Mouse (Mus musculus): Measurements from ENCODE around the gene Irf2bp2.

The Irf2bp2 gene

GRCm38 (mm10) chr8:126593889-126594480 is at the start of gene Irf2bp2:
Irf2bp2 (minus strand) TSS chr8:126593986.
- DNase-seq (ENCODE audit: extremely low spot score): peak; percentile 91

- no peak for DNase-seq (ENCODE audit: extremely low spot score)
Measured at GRCm38 (mm10) chr8:126642665-126643064, 48.9 kb upstream of the Irf2bp2 start.

DNA sequence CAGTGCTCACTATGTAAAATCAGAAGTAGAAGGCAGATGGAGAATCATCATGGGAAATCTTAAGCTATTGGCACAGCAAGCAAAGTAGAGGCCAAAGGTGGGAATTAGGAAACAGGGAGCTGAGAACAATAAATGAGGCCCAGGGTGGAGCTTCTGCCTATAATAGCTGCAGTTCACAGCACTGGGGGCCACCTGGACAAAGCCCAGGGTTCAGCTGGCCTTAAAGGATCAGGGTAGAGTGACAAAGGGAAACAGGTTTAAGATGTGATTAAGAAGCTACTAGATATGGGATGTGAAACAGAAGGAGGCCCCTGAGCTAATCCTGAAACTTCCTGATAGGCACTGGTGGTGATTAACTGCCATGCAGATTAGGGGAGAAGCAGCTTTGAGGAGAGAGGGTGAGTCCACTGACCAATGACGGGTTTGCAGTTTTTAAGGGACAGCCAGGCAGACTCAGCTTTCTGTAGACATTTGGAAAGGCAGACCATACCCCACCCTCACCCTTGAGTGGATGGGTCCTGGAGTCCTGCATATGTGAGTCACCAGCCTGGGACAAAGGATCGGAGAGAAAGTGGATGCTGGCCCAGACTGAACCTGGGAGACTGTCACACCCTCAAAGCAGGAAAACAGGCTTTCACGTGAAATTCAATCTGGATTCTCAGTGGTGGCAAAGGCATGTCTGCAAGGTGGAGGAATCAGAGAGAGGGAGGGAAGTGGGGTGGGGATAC is 47.9 kb upstream of the Irf2bp2 start:
- no peak for DNase-seq (ENCODE audit: extremely low spot score)

- no peak for DNase-seq (ENCODE audit: extremely low spot score)
Measured at GRCm38 (mm10) chr8:126639161-126639560, 45.4 kb upstream of the Irf2bp2 start.

GRCm38 (mm10) chr8:126638027-126638426 is 44.2 kb upstream of the Irf2bp2 start:
- no peak for DNase-seq (ENCODE audit: extremely low spot score)

DNA sequence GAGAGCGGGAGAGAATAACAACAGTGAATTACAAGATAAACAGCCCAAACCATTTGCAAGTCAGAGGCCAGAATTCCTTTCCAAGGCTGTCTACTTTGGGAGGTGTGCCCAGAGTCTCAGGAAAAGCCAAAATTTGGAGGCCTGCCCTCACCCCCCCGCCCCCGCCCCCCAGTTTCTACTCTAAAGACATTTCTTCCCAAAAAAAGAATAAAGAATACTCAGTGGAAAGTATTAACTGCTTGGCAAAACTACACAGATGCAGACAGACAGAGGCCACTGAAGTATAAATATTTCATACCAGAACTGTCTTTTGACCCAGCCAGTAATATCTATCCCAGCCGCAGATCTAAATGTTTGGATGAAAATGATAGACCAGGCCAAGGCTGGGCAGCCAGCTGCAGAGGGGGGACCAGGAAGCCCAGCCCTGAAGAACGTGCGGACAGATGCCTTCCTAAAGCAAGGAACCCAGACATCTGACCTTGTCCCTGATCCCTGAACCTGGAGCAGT is 40.8 kb upstream of the Irf2bp2 start:
- DNase-seq (ENCODE audit: extremely low spot score): no peak

GRCm38 (mm10) chr8:126628616-126629015 is 34.8 kb upstream of the Irf2bp2 start:
- DNase-seq (ENCODE audit: extremely low spot score): no peak

DNA sequence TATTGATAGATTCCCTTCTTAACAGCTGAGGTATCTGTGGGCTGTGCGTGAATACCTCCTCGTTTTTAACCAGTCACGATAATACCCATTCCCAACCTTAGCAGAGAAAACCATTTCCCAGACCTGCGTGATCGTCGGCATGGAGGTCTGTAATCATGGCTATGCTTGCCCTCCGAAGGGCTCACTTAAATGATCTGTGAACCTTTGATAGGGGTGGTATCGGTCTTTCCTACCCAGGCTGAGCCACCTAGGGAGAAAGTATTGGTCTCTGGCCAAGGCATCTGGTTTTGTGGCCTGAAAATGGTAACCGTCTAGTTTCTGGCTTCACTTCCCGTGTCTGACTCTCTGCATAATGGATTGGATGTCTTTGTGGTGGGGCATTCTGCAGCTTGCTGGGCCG is 32.6 kb upstream of the Irf2bp2 start:
- no peak for DNase-seq (ENCODE audit: extremely low spot score)

GRCm38 (mm10) chr8:126622111-126622795 is 28.5 kb upstream of the Irf2bp2 start:
- DNase-seq (ENCODE audit: extremely low spot score): no peak

GRCm38 (mm10) chr8:126620721-126621120 is 26.9 kb upstream of the Irf2bp2 start:
- no peak for DNase-seq (ENCODE audit: extremely low spot score)

- no peak for DNase-seq (ENCODE audit: extremely low spot score)
Measured at GRCm38 (mm10) chr8:126619487-126619886, 25.7 kb upstream of the Irf2bp2 start.

DNA sequence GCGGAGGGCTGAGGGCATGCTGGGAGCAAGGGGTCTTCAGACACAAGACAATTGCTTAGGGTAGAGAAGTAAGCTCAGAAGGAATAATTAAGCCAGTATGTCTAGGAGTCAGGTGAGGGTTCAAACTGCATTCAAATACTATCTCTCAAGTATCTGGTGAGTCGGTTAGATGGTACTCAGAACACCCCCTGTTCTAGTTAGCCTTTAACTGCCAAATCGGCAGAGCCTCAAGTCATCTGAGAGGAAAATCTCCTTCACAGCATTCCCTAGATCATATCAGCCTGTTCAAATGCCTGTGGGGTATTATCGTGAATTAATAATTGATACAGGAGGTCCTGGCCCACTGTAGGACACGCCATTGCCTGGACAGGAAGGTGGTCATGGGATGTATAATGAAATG is 23.9 kb upstream of the Irf2bp2 start:
- DNase-seq (ENCODE audit: extremely low spot score): no peak

DNA sequence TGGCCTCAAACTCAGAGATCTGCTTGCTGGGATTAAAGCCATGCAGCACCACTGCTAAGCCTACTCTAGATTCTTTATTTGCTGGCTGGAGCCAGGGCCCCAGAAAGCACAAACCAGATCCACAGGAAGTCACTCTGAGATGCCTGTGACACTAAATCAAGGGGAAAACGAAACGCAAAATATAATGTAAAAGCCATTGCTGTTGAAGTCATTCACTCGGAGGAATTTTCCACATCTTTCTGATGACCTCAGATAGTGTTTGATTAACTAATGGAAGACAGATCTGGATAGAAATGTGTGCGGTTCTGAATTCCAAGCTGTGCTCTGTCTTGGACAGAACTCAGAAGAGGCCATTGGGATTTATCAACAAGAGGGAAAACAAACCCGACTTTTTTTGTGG is 22.9 kb upstream of the Irf2bp2 start:
- no peak for DNase-seq (ENCODE audit: extremely low spot score)

DNA sequence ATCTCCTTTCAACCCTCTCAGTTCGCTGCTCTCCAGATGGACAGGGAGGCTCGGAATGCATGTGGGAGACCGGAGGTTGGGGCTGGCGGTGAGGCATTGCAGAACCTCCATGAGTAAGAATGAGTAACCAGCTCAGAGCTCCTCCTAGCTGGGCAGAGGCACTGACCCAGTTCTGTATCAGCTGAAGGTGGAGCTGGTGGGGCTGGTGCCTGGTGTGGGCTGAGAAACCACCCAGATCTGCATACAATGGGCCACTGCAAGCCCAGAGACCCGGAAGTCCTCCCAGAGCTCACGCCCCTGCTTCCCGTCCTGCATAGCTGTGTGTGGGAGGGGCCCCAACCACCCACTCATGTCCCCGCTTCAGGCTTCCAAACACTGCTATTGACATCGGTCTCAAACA is 22.0 kb upstream of the Irf2bp2 start:
- DNase-seq (ENCODE audit: extremely low spot score): peak; percentile 19

- DNase-seq (ENCODE audit: extremely low spot score): no peak
Measured at GRCm38 (mm10) chr8:126614740-126615132, 20.9 kb upstream of the Irf2bp2 start.

DNA sequence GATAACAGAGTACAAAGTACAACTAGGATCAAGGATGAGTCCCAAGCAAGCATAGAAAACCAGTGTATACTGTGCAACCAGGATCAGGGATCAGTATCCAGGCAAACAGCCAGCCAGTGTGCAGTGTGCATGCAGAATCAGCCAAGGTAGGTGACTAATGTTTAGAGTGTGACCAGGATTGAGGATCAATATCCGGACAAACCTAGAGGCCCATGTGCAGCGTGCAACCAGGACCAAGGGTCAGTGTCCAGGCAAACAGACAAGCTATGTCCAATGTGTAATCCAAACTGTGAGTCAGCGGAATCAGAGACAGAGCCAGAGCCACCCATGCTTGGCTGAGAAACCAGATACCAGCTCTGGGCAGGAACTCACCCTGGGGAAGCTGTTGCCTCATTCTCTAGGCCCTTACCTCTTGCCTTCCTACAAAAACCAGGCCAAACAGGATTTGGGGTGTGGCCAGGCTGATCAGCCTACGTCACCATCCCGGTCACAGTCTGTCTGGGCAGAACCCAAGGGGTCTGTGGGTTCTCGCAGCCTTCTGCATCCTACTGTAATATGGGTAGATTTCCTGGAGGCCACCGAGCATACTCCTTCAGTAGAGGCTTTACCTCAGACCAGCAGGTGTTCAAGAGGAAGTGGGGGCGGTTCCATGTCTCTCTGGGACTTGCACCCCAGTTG is 20.4 kb upstream of the Irf2bp2 start:
- no peak for DNase-seq (ENCODE audit: extremely low spot score)

DNA sequence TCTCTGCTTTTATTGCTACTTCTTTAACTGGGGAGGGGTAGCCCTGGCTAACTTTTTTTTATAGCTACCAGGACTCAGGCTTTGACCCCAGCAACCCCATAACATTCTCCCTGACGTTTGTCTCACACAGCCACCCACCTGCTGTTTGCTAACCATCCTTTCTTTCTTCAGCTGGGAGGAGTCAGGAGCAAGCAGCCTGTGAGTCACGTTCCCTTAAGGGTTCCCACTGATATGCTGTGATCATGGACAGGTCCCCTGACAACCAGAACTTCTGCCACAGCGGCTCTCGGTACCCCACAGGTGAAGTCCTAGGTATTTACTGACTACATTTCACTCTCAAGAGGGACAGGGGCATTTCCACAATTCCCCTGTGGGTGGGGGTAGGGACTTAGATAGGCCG is 19.4 kb upstream of the Irf2bp2 start:
- no peak for DNase-seq (ENCODE audit: extremely low spot score)

GRCm38 (mm10) chr8:126612739-126613138 is 19.0 kb upstream of the Irf2bp2 start:
- no peak for DNase-seq (ENCODE audit: extremely low spot score)

DNA sequence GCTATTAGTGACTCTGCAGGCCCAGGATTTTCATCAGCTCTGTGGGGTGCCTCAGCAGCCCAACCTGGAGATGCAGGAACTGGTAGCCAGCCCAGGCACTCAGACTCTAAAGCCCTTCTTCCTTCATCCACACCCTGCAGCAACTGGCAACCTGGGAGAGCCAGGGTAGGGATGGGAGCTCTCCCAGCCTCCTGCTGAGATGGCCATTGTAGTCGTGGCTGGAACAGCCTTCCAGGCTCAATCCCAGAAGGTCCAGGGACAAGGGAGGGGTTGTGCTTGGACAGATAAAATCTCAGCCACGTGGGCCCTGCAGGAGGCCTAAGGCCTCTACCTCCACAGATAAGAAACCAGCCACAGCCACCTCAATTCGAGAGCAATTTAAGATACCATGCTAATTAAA is 16.9 kb upstream of the Irf2bp2 start:
- DNase-seq (ENCODE audit: extremely low spot score): no peak

- no peak for DNase-seq (ENCODE audit: extremely low spot score)
Measured at GRCm38 (mm10) chr8:126609556-126610263, 15.9 kb upstream of the Irf2bp2 start.

DNA sequence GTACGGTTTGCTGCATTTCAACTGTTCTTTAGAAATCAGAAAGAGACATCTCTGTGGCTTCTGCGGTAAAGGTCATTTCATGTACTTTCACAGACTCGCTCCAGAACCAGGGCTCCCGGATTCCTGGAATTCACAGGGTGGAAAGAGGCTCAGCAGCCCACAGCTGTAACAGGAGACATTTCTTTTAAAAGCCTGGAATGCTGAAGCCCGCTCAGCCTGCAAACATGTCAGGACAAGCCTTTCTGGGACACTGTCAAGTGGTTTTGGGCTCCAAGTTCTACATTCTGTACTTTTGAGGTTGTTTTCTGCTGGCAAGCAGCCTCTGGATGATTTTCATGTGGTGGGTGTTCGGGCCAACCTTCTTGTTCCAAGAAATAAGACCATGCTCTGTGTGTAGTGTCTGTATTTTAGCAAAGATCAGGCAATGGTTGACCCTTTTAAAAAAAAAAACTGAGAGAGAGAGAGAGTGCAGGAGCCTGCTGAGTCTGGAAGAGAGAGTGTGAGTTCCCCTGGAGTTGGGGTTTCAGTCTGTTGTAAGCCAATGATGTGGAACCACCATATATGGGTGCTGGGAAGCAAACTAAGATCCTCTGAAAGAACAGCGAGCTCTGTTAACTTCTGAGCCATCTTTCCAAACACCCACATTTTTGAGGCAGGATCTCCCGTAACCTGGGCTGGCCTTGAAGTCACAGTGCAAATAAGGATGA is 9.6 kb upstream of the Irf2bp2 start:
- peak; percentile 45 for DNase-seq (ENCODE audit: extremely low spot score)
